Mouse (Mus musculus): ENCODE data around the gene Slc25a34. TPM values are rescaled to one million over a fixed set of nuclear protein-coding genes. Genes with fewer than 3 reads are reported as not detected.

The Slc25a34 gene
- 0.62 and 1.6 TPM in 2 replicates for polyA plus RNA-seq (2015; fragmentation: Nextera tagmentation; extraction: Ambion mirVana)

- Histone ChIP-seq H3K9me3 (replicated peaks; ENCODE audit: control insufficient read depth, low read length) (no peaks in the 10 kb centered on the region), H3K27ac (ENCODE audit: low read length) (no peak within 1 kb of the TSS), H3K27me3 (ENCODE audit: control insufficient read depth, insufficient read depth, low read length) (no peaks in the 10 kb centered on the region), H3K36me3 (ENCODE audit: control insufficient read depth, insufficient read depth, low read length) (peaks cover 15% of the 10 kb centered on the region), H3K4me2 (ENCODE audit: low read depth, low read length) (no peak within 1 kb of the TSS), H3K9ac (ENCODE audit: low read length) (no peak within 1 kb of the TSS), H3K4me1 (ENCODE audit: control insufficient read depth, insufficient read depth, low read length) (peaks cover 9% of the 10 kb centered on the region), H3K4me3 (replicated peaks; ENCODE audit: low read length) (no peak within 1 kb of the TSS)
- 33% methylated on average over 1 of the region's 1 CpGs for WGBS
- ATAC-seq (ENCODE audit: insufficient read depth, low FRiP score): peak; percentile 66
These were observed at the start of gene Slc25a34 for GRCm38 (mm10) chr4:141623666-141624065. TSS of gene Slc25a34 (minus strand) at chr4:141623821.

GRCm38 (mm10) chr4:141672325-141672724 is 48.7 kb upstream of the Slc25a34 start:
- H3K27me3 ChIP-seq (ENCODE audit: control insufficient read depth, insufficient read depth, low read length): no peaks in the 10 kb centered on the region
- H3K4me3 ChIP-seq (replicated peaks; ENCODE audit: low read length): no peak overlapping the region
- 67% methylated on average over 13 of the region's 13 CpGs for WGBS
- no peak overlapping the region for H3K27ac ChIP-seq (ENCODE audit: low read length)
- 0 out of 2 replicates have a peak, but pooled peaks cover 5% of the 10 kb centered on the region for H3K4me1 ChIP-seq (ENCODE audit: control insufficient read depth, insufficient read depth, low read length)
- no peak overlapping the region for H3K4me2 ChIP-seq (ENCODE audit: low read depth, low read length)
- no peak for ATAC-seq (ENCODE audit: insufficient read depth, low FRiP score)
- no peak overlapping the region for H3K9ac ChIP-seq (ENCODE audit: low read length)
- no peaks in the 10 kb centered on the region for H3K36me3 ChIP-seq (ENCODE audit: control insufficient read depth, insufficient read depth, low read length)
- H3K9me3 ChIP-seq (replicated peaks; ENCODE audit: control insufficient read depth, low read length): no peaks in the 10 kb centered on the region

- Histone ChIP-seq H3K9ac (ENCODE audit: low read length) (peak overlapping the region; percentile 10; the same call in 1 of the 2 replicates), H3K4me1 (ENCODE audit: control insufficient read depth, insufficient read depth, low read length) (0 out of 2 replicates have a peak, but pooled peaks cover 5% of the 10 kb centered on the region), H3K27me3 (ENCODE audit: control insufficient read depth, insufficient read depth, low read length) (no peaks in the 10 kb centered on the region), H3K9me3 (replicated peaks; ENCODE audit: control insufficient read depth, low read length) (no peaks in the 10 kb centered on the region), H3K36me3 (ENCODE audit: control insufficient read depth, insufficient read depth, low read length) (no peaks in the 10 kb centered on the region), H3K27ac (ENCODE audit: low read length) (peak overlapping the region; percentile 49; the same call in 1 of the 2 replicates), H3K4me2 (ENCODE audit: low read depth, low read length) (no peak overlapping the region), H3K4me3 (replicated peaks; ENCODE audit: low read length) (no peak overlapping the region)
- WGBS: 50% methylated on average over 4 of the region's 4 CpGs
- no peak for ATAC-seq (ENCODE audit: insufficient read depth, low FRiP score)
These were observed 47.8 kb upstream of the Slc25a34 start for GRCm38 (mm10) chr4:141671389-141671788.

GRCm38 (mm10) chr4:141669898-141670712 is 46.5 kb upstream of the Slc25a34 start:
- H3K27ac ChIP-seq (ENCODE audit: low read length): no peak overlapping the region
- H3K4me3 ChIP-seq (replicated peaks; ENCODE audit: low read length): no peak overlapping the region
- H3K27me3 ChIP-seq (ENCODE audit: control insufficient read depth, insufficient read depth, low read length): no peaks in the 10 kb centered on the region
- H3K36me3 ChIP-seq (ENCODE audit: control insufficient read depth, insufficient read depth, low read length): no peaks in the 10 kb centered on the region
- no peak for ATAC-seq (ENCODE audit: insufficient read depth, low FRiP score)
- 80% methylated on average over 18 of the region's 18 CpGs for WGBS
- H3K4me1 ChIP-seq (ENCODE audit: control insufficient read depth, insufficient read depth, low read length): 0 out of 2 replicates have a peak, but pooled peaks cover 5% of the 10 kb centered on the region
- no peak overlapping the region for H3K4me2 ChIP-seq (ENCODE audit: low read depth, low read length)
- H3K9me3 ChIP-seq (replicated peaks; ENCODE audit: control insufficient read depth, low read length): no peaks in the 10 kb centered on the region
- H3K9ac ChIP-seq (ENCODE audit: low read length): no peak overlapping the region

GRCm38 (mm10) chr4:141664799-141665198 is 41.2 kb upstream of the Slc25a34 start, which contains the start of gene Plekhm2:
TSS of gene Plekhm2 (minus strand) at chr4:141664899.
- WGBS: 64% methylated on average over 8 of the region's 8 CpGs
- Histone ChIP-seq H3K36me3 (ENCODE audit: control insufficient read depth, insufficient read depth, low read length) (0 out of 2 replicates have a peak, but pooled peaks cover 3% of the 10 kb centered on the region), H3K4me1 (ENCODE audit: control insufficient read depth, insufficient read depth, low read length) (peaks cover 9% of the 10 kb centered on the region), H3K27ac (ENCODE audit: low read length) (peak within 1 kb of the TSS; percentile 72), H3K9ac (ENCODE audit: low read length) (peak within 1 kb of the TSS; percentile 98), H3K4me2 (ENCODE audit: low read depth, low read length) (peak within 1 kb of the TSS; percentile 93), H3K27me3 (ENCODE audit: control insufficient read depth, insufficient read depth, low read length) (no peaks in the 10 kb centered on the region), H3K4me3 (replicated peaks; ENCODE audit: low read length) (peak within 1 kb of the TSS; percentile 86), H3K9me3 (replicated peaks; ENCODE audit: control insufficient read depth, low read length) (no peaks in the 10 kb centered on the region)
- ATAC-seq (ENCODE audit: insufficient read depth, low FRiP score): no peak

- H3K27me3 ChIP-seq (ENCODE audit: control insufficient read depth, insufficient read depth, low read length): no peaks in the 10 kb centered on the region
- H3K9me3 ChIP-seq (replicated peaks; ENCODE audit: control insufficient read depth, low read length): no peaks in the 10 kb centered on the region
- peak; percentile 83 for ATAC-seq (ENCODE audit: insufficient read depth, low FRiP score)
- peak overlapping the region; percentile 93 for H3K4me2 ChIP-seq (ENCODE audit: low read depth, low read length)
- under 1% methylated on average over 60 of the region's 60 CpGs for WGBS
- H3K36me3 ChIP-seq (ENCODE audit: control insufficient read depth, insufficient read depth, low read length): 0 out of 2 replicates have a peak, but pooled peaks cover 3% of the 10 kb centered on the region
- H3K27ac ChIP-seq (ENCODE audit: low read length): peak overlapping the region; percentile 72
- H3K4me1 ChIP-seq (ENCODE audit: control insufficient read depth, insufficient read depth, low read length): peaks cover 9% of the 10 kb centered on the region
- peak overlapping the region; percentile 86 for H3K4me3 ChIP-seq (replicated peaks; ENCODE audit: low read length)
- H3K9ac ChIP-seq (ENCODE audit: low read length): peak overlapping the region; percentile 98
These were observed 40.6 kb upstream of the Slc25a34 start for GRCm38 (mm10) chr4:141664011-141664745.

- 3% methylated on average over 47 of the region's 47 CpGs for WGBS
- peaks cover 9% of the 10 kb centered on the region for H3K4me1 ChIP-seq (ENCODE audit: control insufficient read depth, insufficient read depth, low read length)
- peak overlapping the region; percentile 93 for H3K4me2 ChIP-seq (ENCODE audit: low read depth, low read length)
- H3K9me3 ChIP-seq (replicated peaks; ENCODE audit: control insufficient read depth, low read length): no peaks in the 10 kb centered on the region
- H3K27me3 ChIP-seq (ENCODE audit: control insufficient read depth, insufficient read depth, low read length): no peaks in the 10 kb centered on the region
- H3K36me3 ChIP-seq (ENCODE audit: control insufficient read depth, insufficient read depth, low read length): 0 out of 2 replicates have a peak, but pooled peaks cover 7% of the 10 kb centered on the region
- H3K27ac ChIP-seq (ENCODE audit: low read length): peak overlapping the region; percentile 72
- ATAC-seq (ENCODE audit: insufficient read depth, low FRiP score): peak; percentile 16; the same call in 1 of the 2 replicates
- peak overlapping the region; percentile 98 for H3K9ac ChIP-seq (ENCODE audit: low read length)
- H3K4me3 ChIP-seq (replicated peaks; ENCODE audit: low read length): peak overlapping the region; percentile 86
These were observed 39.7 kb upstream of the Slc25a34 start for GRCm38 (mm10) chr4:141663122-141663931.

GRCm38 (mm10) chr4:141660884-141661283 is 37.3 kb upstream of the Slc25a34 start:
- Histone ChIP-seq H3K27me3 (ENCODE audit: control insufficient read depth, insufficient read depth, low read length) (no peaks in the 10 kb centered on the region), H3K9me3 (replicated peaks; ENCODE audit: control insufficient read depth, low read length) (no peaks in the 10 kb centered on the region), H3K27ac (ENCODE audit: low read length) (no peak overlapping the region), H3K36me3 (ENCODE audit: control insufficient read depth, insufficient read depth, low read length) (0 out of 2 replicates have a peak, but pooled peaks cover 7% of the 10 kb centered on the region), H3K4me1 (ENCODE audit: control insufficient read depth, insufficient read depth, low read length) (peaks cover 11% of the 10 kb centered on the region), H3K4me2 (ENCODE audit: low read depth, low read length) (no peak overlapping the region), H3K4me3 (replicated peaks; ENCODE audit: low read length) (no peak overlapping the region), H3K9ac (ENCODE audit: low read length) (no peak overlapping the region; the same call in 1 of the 2 replicates)
- ATAC-seq (ENCODE audit: insufficient read depth, low FRiP score): no peak
- 92% methylated on average over 11 of the region's 11 CpGs for WGBS
